Mouse (Mus musculus): ENCODE data around the gene Parm1. TPM values are rescaled to one million over a fixed set of nuclear protein-coding genes. Genes with fewer than 3 reads are reported as not detected.

The Parm1 gene
- polyA plus RNA-seq, 1 experiment from 2014 or later: 18.9 TPM

DNA sequence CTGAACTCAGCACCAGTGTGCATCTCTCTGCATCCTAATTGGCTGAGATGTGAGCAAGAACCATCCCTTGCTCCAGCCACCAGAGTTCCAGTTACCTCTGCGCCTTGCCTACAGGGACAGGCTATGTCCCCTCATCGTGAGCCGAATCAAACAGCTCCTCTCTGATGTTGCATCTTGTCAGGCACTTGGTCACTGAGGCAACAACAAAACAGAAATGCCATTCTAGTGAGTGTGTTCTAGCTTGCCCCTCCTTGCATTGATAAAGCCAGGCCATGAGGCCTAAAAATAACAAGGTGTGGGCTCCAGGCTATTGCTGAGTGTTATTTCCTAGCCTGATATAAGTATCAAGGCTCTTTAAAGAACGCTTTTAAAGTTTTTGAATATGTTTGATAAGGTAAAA, 64.4 kb downstream of the Parm1 start:
- Histone ChIP-seq H3K4me1 (no peaks in the 10 kb centered on the region), H3K36me3 (no peaks in the 10 kb centered on the region), H3K9me3 (no peaks in the 10 kb centered on the region), H3K9ac (no peak overlapping the region), H3K27ac (no peak overlapping the region), H3K4me2 (no peak overlapping the region), H3K4me3 (no peak overlapping the region), H3K27me3 (no peaks in the 10 kb centered on the region)
- ATAC-seq (ENCODE audit: insufficient number of reproducible peaks, insufficient read depth, low FRiP score, low TSS enrichment, low read depth): no peak
- WGBS: 92% methylated on average over 4 of the region's 4 CpGs

DNA sequence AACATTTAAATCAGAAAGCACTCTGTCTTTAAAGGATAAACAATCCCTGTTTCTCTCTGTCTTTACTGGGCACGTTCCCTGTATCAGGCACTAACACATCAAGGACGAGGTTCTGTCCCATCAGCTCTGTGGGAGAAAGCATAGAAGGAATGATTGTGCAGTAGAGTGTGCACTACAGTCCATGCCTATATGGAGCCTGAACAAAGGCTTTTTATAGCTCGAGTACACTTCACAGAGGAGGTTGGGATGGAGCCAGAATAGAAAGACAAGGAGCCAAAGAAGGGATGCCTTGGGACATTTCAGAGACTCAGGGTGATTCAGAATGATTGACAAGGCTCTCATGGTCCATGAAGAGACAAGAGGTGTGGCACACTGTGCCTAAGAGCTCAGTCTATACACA, 68.8 kb downstream of the Parm1 start:
- Histone ChIP-seq H3K36me3 (no peaks in the 10 kb centered on the region), H3K27ac (no peak overlapping the region), H3K9ac (no peak overlapping the region), H3K4me2 (no peak overlapping the region), H3K9me3 (no peaks in the 10 kb centered on the region), H3K4me3 (no peak overlapping the region), H3K4me1 (no peaks in the 10 kb centered on the region), H3K27me3 (no peaks in the 10 kb centered on the region)
- WGBS: 44% methylated on average over 3 of the region's 3 CpGs
- ATAC-seq (ENCODE audit: insufficient number of reproducible peaks, insufficient read depth, low FRiP score, low TSS enrichment, low read depth): no peak

- ATAC-seq (ENCODE audit: insufficient number of reproducible peaks, insufficient read depth, low FRiP score, low TSS enrichment, low read depth): no peak
- no peaks in the 10 kb centered on the region for H3K27me3 ChIP-seq
- H3K36me3 ChIP-seq: no peaks in the 10 kb centered on the region
- H3K4me1 ChIP-seq: peaks cover 8% of the 10 kb centered on the region
- no peak overlapping the region for H3K4me3 ChIP-seq
- no peak overlapping the region for H3K4me2 ChIP-seq
- H3K27ac ChIP-seq: no peak overlapping the region
- 92% methylated on average over 5 of the region's 5 CpGs for WGBS
- no peaks in the 10 kb centered on the region for H3K9me3 ChIP-seq
- no peak overlapping the region for H3K9ac ChIP-seq
These were observed 76.7 kb downstream of the Parm1 start for GRCm38 (mm10) chr5:91594083-91594482.

DNA sequence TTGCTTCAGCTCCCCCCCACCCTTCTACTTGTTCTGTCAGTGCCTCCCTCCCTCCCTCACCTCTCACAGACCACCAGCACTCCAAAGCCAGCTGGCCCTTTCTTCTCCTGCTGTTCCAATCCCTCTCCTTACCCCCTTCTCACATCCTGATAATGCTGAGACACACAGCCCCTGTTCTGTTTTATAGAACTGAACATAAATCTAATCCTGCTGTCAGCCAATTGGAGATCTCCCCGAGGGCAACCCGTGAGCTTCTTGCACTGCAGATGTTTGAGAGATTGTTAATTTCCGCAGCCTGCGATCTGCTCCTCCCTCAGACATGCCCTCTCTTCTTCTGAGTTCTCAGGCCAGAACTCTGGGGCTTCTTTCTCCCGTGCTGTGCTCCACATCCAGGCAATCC, 79.8 kb downstream of the Parm1 start:
- ATAC-seq (ENCODE audit: insufficient number of reproducible peaks, insufficient read depth, low FRiP score, low TSS enrichment, low read depth): no peak
- Histone ChIP-seq H3K4me1 (peaks cover 10% of the 10 kb centered on the region), H3K27me3 (no peaks in the 10 kb centered on the region), H3K9me3 (no peaks in the 10 kb centered on the region), H3K4me2 (no peak overlapping the region), H3K27ac (no peak overlapping the region), H3K9ac (0 out of 2 replicates have a peak overlapping the region, but pooled peaks have one; percentile 17), H3K4me3 (no peak overlapping the region), H3K36me3 (peaks cover 4% of the 10 kb centered on the region; the same call in 1 of the 2 replicates)
- 15% methylated on average over 5 of the region's 5 CpGs for WGBS

GRCm38 (mm10) chr5:91599801-91600200, 82.4 kb downstream of the Parm1 start:
- WGBS: 42% methylated on average over 7 of the region's 7 CpGs

GRCm38 (mm10) chr5:91603347-91603746, 85.9 kb downstream of the Parm1 start:
- Histone ChIP-seq H3K4me3 (no peak overlapping the region), H3K9ac (no peak overlapping the region), H3K4me2 (no peak overlapping the region; the same call in 1 of the 2 replicates), H3K27me3 (no peaks in the 10 kb centered on the region), H3K9me3 (no peaks in the 10 kb centered on the region), H3K36me3 (peaks cover 4% of the 10 kb centered on the region; the same call in 1 of the 2 replicates), H3K4me1 (peaks cover 13% of the 10 kb centered on the region), H3K27ac (no peak overlapping the region)
- ATAC-seq (ENCODE audit: insufficient number of reproducible peaks, insufficient read depth, low FRiP score, low TSS enrichment, low read depth): no peak
- WGBS: 46% methylated on average over 7 of the region's 7 CpGs

More at GRCm38 (mm10) chr5:91599801-91600200, 82.4 kb downstream of the Parm1 start:
- Histone ChIP-seq H3K4me3 (no peak overlapping the region), H3K9ac (no peak overlapping the region), H3K36me3 (peaks cover 4% of the 10 kb centered on the region; the same call in 1 of the 2 replicates), H3K4me1 (peaks cover 21% of the 10 kb centered on the region), H3K9me3 (no peaks in the 10 kb centered on the region), H3K27ac (no peak overlapping the region), H3K4me2 (no peak overlapping the region), H3K27me3 (no peaks in the 10 kb centered on the region)
- no peak for ATAC-seq (ENCODE audit: insufficient number of reproducible peaks, insufficient read depth, low FRiP score, low TSS enrichment, low read depth)

DNA sequence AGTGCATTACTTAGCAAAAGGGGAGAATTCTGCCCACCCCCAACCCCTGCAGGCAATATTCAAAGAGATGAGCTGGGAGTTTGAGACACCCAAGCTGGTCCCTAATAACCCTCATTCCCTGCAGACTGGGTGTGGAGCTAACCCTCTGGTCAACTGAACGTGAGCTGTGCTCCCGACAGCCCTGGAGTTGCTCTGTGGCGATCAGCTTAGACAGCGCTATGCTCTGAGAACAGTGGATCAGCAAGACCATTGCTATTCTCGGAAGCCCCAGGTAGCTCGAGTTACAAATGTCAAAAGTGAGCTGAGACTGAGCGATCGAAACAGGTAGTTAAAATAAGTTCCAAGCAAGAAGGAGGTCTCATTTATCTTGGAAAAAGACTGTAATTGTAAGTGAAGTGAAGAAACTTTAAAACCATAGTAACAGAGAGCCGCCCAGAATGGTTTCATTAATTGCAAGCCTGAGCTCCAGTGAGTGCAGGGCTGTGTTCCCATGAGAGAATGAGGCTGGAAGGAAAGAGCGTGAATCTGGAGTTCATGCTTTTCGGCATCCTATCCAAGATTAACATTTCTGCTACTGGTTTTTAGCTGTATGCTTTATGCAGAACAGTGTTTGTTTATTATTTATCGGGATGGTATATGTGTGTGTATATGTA, 86.5 kb downstream of the Parm1 start:
- no peak for ATAC-seq (ENCODE audit: insufficient number of reproducible peaks, insufficient read depth, low FRiP score, low TSS enrichment, low read depth)
- Histone ChIP-seq H3K9ac (no peak overlapping the region), H3K4me2 (peak overlapping the region; percentile 28; the same call in 1 of the 2 replicates), H3K27ac (no peak overlapping the region), H3K4me3 (no peak overlapping the region), H3K9me3 (no peaks in the 10 kb centered on the region), H3K4me1 (peaks cover 13% of the 10 kb centered on the region), H3K27me3 (no peaks in the 10 kb centered on the region), H3K36me3 (peaks cover 4% of the 10 kb centered on the region; the same call in 1 of the 2 replicates)
- WGBS: 30% methylated on average over 12 of the region's 12 CpGs

DNA sequence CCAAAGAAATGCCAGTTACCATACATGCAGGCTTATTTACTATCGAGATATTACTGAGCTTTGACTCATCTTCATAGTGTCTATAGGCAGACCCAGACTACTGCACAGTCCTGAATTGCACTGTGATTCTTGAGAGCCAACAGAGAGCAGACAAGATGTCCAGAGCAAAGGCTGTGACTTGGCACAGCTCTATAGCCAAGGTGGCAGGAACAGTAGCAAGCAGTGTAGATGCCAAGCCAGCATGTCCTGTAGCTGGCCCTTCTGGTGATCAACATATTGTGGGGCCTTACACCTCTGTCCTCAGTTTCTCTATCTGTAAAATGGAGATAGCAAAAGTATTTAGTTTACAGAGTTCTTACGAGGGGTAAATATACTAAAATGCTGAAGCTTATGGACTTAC, 89.8 kb downstream of the Parm1 start:
- Histone ChIP-seq H3K36me3 (no peaks in the 10 kb centered on the region), H3K9ac (no peak overlapping the region), H3K4me3 (no peak overlapping the region), H3K4me2 (no peak overlapping the region), H3K9me3 (no peaks in the 10 kb centered on the region), H3K4me1 (peaks cover 11% of the 10 kb centered on the region), H3K27ac (no peak overlapping the region), H3K27me3 (no peaks in the 10 kb centered on the region)
- WGBS: 88% methylated on average over 2 of the region's 2 CpGs
- ATAC-seq (ENCODE audit: insufficient number of reproducible peaks, insufficient read depth, low FRiP score, low TSS enrichment, low read depth): no peak

DNA sequence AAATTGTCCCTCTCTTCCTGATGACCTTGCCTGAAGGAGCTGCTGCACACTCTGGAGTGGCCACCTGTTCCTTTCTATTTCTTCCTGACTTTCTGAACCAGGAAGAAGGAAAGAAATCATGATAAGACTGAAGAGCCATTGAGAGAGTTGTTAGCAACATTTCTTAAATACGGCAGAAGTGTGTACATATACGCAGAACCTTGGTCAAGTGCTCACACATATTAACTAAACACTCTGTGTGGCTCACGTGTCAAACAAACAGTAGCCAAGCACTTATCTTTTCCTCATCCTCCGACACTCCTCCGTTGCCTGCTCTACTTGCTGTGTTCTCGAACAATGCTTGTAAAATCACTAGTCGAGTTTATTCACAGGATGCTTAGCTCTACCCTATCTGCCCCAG, 90.4 kb downstream of the Parm1 start:
- Histone ChIP-seq H3K4me1 (peaks cover 11% of the 10 kb centered on the region), H3K36me3 (no peaks in the 10 kb centered on the region), H3K4me2 (no peak overlapping the region), H3K4me3 (no peak overlapping the region), H3K9me3 (no peaks in the 10 kb centered on the region), H3K9ac (no peak overlapping the region), H3K27ac (no peak overlapping the region), H3K27me3 (no peaks in the 10 kb centered on the region)
- no peak for ATAC-seq (ENCODE audit: insufficient number of reproducible peaks, insufficient read depth, low FRiP score, low TSS enrichment, low read depth)
- 93% methylated on average over 7 of the region's 7 CpGs for WGBS

DNA sequence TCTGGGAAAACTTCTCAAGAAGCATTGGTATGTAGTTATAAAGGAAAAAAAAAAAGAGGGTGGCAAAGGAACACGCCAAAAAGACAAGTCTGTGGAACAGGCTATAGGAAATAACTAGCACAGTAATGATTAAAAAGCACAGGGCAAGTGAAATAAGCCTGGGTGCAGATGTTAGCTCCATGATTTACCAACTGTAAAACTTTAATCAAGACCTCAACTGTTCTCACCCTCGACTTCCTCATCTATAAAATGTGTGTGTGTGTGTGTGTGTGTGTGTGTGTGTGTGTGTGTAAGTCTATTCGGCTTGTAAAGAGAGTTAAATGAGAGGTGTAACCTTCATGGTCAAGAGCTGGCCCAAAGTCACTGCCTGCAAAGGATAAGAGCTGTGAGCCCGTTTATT, 91.6 kb downstream of the Parm1 start:
- Histone ChIP-seq H3K9me3 (no peaks in the 10 kb centered on the region), H3K27ac (no peak overlapping the region), H3K36me3 (no peaks in the 10 kb centered on the region), H3K4me2 (no peak overlapping the region), H3K4me3 (no peak overlapping the region), H3K9ac (no peak overlapping the region), H3K27me3 (no peaks in the 10 kb centered on the region), H3K4me1 (peaks cover 1% of the 10 kb centered on the region; the same call in 1 of the 2 replicates)
- ATAC-seq (ENCODE audit: insufficient number of reproducible peaks, insufficient read depth, low FRiP score, low TSS enrichment, low read depth): no peak
- 75% methylated on average over 4 of the region's 4 CpGs for WGBS

GRCm38 (mm10) chr5:91609511-91610300, 92.3 kb downstream of the Parm1 start:
- Histone ChIP-seq H3K36me3 (no peaks in the 10 kb centered on the region), H3K4me1 (no peaks in the 10 kb centered on the region), H3K27me3 (no peaks in the 10 kb centered on the region), H3K4me3 (no peak overlapping the region), H3K9ac (no peak overlapping the region), H3K4me2 (no peak overlapping the region), H3K27ac (no peak overlapping the region), H3K9me3 (no peaks in the 10 kb centered on the region)
- 58% methylated on average over 3 of the region's 3 CpGs for WGBS
- no peak for ATAC-seq (ENCODE audit: insufficient number of reproducible peaks, insufficient read depth, low FRiP score, low TSS enrichment, low read depth)

DNA sequence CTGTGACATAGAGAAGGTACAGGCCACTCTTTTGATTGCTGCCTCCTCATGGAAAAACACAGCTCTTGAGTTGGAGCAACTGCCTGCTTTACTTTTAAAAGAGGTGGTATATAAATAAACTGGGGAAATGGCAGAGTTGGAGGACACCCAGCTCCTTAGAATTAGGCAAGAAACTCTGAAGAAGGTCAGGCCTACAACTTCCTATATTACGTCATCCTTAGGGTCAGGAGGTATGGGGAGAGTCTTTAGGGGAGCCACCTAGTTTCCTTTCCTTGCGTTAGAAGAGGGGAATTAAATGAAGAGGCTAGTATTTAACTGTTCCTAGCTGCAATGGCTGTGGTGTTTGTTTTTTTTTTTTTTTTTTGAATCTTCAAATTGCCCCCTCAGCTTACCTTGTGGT, 93.1 kb downstream of the Parm1 start:
- Histone ChIP-seq H3K9ac (no peak overlapping the region), H3K4me3 (no peak overlapping the region), H3K27me3 (no peaks in the 10 kb centered on the region), H3K4me2 (no peak overlapping the region), H3K27ac (no peak overlapping the region), H3K9me3 (no peaks in the 10 kb centered on the region), H3K36me3 (no peaks in the 10 kb centered on the region), H3K4me1 (no peaks in the 10 kb centered on the region)
- 80% methylated on average over 2 of the region's 2 CpGs for WGBS
- no peak for ATAC-seq (ENCODE audit: insufficient number of reproducible peaks, insufficient read depth, low FRiP score, low TSS enrichment, low read depth)
